Mouse (Mus musculus) neural tube, embryonic 14.5 days (tissue): ENCODE results near the gene F5. TPM values are rescaled to one million over a fixed set of nuclear protein-coding genes. Genes with fewer than 3 reads are reported as not detected.

Experiments
- ATAC-seq: fragments of 200-750 bp; cut with Nextera tagmentation; 2 replicates; pipeline ENCODE4 v1.8.0; 2017; ENCODE audit warnings: low read depth, mild to moderate bottlenecking, moderate TSS enrichment, moderate library complexity
- H3K27ac ChIP-seq: fragments of 300-500 bp; sonication (generic); 2 replicates; pipeline ENCODE4 v1.5.1; 2014; ENCODE audit warnings: low read depth, mild to moderate bottlenecking, control low read depth, low read length, moderate library complexity, mixed read lengths
- H3K27me3 ChIP-seq: fragments of 300-500 bp; sonication (generic); 2 replicates; pipeline ENCODE4 v1.6.1; 2014; ENCODE audit warnings: low read length; ENCODE audit not compliant: control insufficient read depth, insufficient read depth
- H3K36me3 ChIP-seq: fragments of 300-500 bp; sonication (generic); 2 replicates; pipeline ENCODE4 v1.6.1; 2014; ENCODE audit warnings: low read length, mixed read lengths; ENCODE audit not compliant: control insufficient read depth, insufficient read depth
- H3K4me1 ChIP-seq: fragments of 300-500 bp; sonication (generic); 2 replicates; pipeline ENCODE4 v1.6.1; 2014; ENCODE audit warnings: low read length; ENCODE audit not compliant: control insufficient read depth, insufficient read depth
- H3K4me2 ChIP-seq: fragments of 300-500 bp; sonication (generic); 2 replicates; pipeline ENCODE4 v1.6.1; 2014; ENCODE audit warnings: mild to moderate bottlenecking, low read depth, low read length, control low read depth
- H3K4me3 ChIP-seq: fragments of 300-500 bp; sonication (generic); 2 replicates; pipeline ENCODE4 v1.5.1; 2014; ENCODE audit warnings: low read depth, low read length, control low read depth, mixed read lengths
- H3K9ac ChIP-seq: fragments of 300-500 bp; sonication (generic); replicated peaks from 2 replicates; pipeline ENCODE4 v1.6.1; 2014; ENCODE audit warnings: low read depth, mild to moderate bottlenecking, control low read depth, low read length, mixed read lengths
- H3K9me3 ChIP-seq: fragments of 300-500 bp; sonication (generic); 2 replicates; pipeline ENCODE4 v1.6.1; 2016; ENCODE audit warnings: low read length; ENCODE audit not compliant: control insufficient read depth
- WGBS: fragments of 180-500 bp; shearing (Covaris S2); extraction: QIAGEN DNeasy Blood & Tissue Kit; methylation state at CpG from one replicate; pipeline ENCODE4 v1.1.7; 2014; 5-methylcytosine and 5-hydroxymethylcytosine counted together
- polyA plus RNA-seq: library from polyadenylated mRNA; unstranded; fragments of >200 nt; fragmentation: Nextera tagmentation; extraction: Ambion mirVana; gene quantifications from 2 replicates; pipeline ENCODE4 v1.2.1, GENCODE M21; 2014

F5 gene
- polyA plus RNA-seq, 1 experiment from 2014 or later, result 0.15 TPM

- H3K9me3 ChIP-seq, result no peaks in the 10 kb centered on the region
- H3K27me3 ChIP-seq, result no peaks in the 10 kb centered on the region
- H3K4me2 ChIP-seq, result no peak overlapping the region
- no peak for ATAC-seq
- H3K4me3 ChIP-seq, result no peak overlapping the region
- 67% methylated on average over 7 of the region's 7 CpGs for WGBS
- no peaks in the 10 kb centered on the region for H3K4me1 ChIP-seq
- no peaks in the 10 kb centered on the region for H3K36me3 ChIP-seq
- no peak overlapping the region for H3K9ac ChIP-seq
- no peak overlapping the region for H3K27ac ChIP-seq
These were observed 83.4 kb downstream of the F5 start for GRCm38 (mm10) chr1:164235078-164235477.

- WGBS, result 78% methylated on average over 7 of the region's 7 CpGs
- H3K27ac ChIP-seq, result no peak overlapping the region
- no peaks in the 10 kb centered on the region for H3K9me3 ChIP-seq
- H3K4me1 ChIP-seq, result no peaks in the 10 kb centered on the region
- ATAC-seq, result no peak
- H3K4me3 ChIP-seq, result no peak overlapping the region
- H3K27me3 ChIP-seq, result no peaks in the 10 kb centered on the region
- H3K36me3 ChIP-seq, result no peaks in the 10 kb centered on the region
- no peak overlapping the region for H3K9ac ChIP-seq
- H3K4me2 ChIP-seq, result no peak overlapping the region
These were observed 84.4 kb downstream of the F5 start for GRCm38 (mm10) chr1:164236078-164236477.

DNA sequence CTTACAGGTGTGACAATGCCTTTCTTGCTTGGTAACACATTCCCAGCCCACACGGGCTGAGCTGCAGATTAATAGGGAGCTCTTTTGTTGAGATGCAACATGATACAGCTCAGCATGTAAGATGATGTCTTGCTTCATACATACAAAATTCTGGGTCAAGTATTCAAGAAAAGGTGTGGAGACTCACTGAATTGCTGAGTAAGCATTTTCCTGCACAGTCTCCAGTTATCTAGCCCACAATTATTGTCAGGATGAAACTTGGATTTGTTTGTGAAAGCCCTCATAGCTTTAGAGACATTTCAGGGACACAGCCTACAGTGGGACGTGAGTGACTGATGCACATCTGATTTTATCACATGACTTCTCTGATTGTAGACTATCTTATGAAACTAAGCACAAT lies 89.9 kb downstream of the F5 start:
- Histone ChIP-seq H3K27me3 (no peaks in the 10 kb centered on the region), H3K4me1 (no peaks in the 10 kb centered on the region), H3K9ac (no peak overlapping the region), H3K4me3 (no peak overlapping the region), H3K27ac (no peak overlapping the region), H3K36me3 (no peaks in the 10 kb centered on the region), H3K9me3 (no peaks in the 10 kb centered on the region), H3K4me2 (no peak overlapping the region)
- ATAC-seq, result no peak
- WGBS, result 93% methylated on average over 2 of the region's 2 CpGs

GRCm38 (mm10) chr1:164242809-164243208 lies 91.2 kb downstream of the F5 start:
- ATAC-seq, result no peak
- no peak overlapping the region for H3K9ac ChIP-seq
- no peaks in the 10 kb centered on the region for H3K9me3 ChIP-seq
- H3K4me1 ChIP-seq, result no peaks in the 10 kb centered on the region
- H3K4me2 ChIP-seq, result no peak overlapping the region
- no peaks in the 10 kb centered on the region for H3K36me3 ChIP-seq
- H3K27ac ChIP-seq, result no peak overlapping the region
- H3K4me3 ChIP-seq, result no peak overlapping the region
- 68% methylated on average over 8 of the region's 8 CpGs for WGBS
- H3K27me3 ChIP-seq, result no peaks in the 10 kb centered on the region

GRCm38 (mm10) chr1:164247442-164247841 lies 95.8 kb downstream of the F5 start:
- 33% methylated on average over 8 of the region's 8 CpGs for WGBS
- H3K4me2 ChIP-seq, result peak overlapping the region; percentile 73
- peak overlapping the region; percentile 37; the same call in 1 of the 2 replicates for H3K9ac ChIP-seq
- no peak overlapping the region for H3K4me3 ChIP-seq
- ATAC-seq, result no peak
- 0 out of 2 replicates have a peak, but pooled peaks cover 10% of the 10 kb centered on the region for H3K4me1 ChIP-seq
- H3K36me3 ChIP-seq, result no peaks in the 10 kb centered on the region
- no peaks in the 10 kb centered on the region for H3K9me3 ChIP-seq
- no peak overlapping the region for H3K27ac ChIP-seq
- H3K27me3 ChIP-seq, result no peaks in the 10 kb centered on the region

DNA sequence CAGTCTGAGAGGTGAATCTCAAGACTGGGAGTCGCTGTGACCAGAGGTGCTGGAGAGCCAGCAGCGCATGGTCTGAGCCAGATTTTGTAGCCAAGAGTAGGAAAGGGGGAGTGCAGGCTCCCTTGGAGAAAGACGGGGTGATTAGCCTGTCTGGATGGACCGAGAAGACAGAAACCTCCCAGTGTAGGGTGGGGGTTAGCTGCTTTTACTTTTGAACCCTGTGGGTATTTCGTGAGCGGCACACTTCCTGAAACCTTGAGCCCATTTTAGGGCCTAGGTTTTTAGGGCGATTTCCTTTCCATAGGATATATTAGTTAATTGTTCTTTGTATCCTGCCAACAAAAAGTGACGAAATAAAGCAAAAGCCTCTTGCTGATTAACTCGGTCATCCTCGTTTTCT lies 96.3 kb downstream of the F5 start:
- Histone ChIP-seq H3K9me3 (no peaks in the 10 kb centered on the region), H3K4me1 (0 out of 2 replicates have a peak, but pooled peaks cover 10% of the 10 kb centered on the region), H3K9ac (peak overlapping the region; percentile 37; the same call in 1 of the 2 replicates), H3K4me2 (peak overlapping the region; percentile 73), H3K27ac (no peak overlapping the region), H3K27me3 (no peaks in the 10 kb centered on the region), H3K36me3 (no peaks in the 10 kb centered on the region), H3K4me3 (peak overlapping the region; percentile 76)
- ATAC-seq, result no peak
- WGBS, result 7% methylated on average over 10 of the region's 10 CpGs

DNA sequence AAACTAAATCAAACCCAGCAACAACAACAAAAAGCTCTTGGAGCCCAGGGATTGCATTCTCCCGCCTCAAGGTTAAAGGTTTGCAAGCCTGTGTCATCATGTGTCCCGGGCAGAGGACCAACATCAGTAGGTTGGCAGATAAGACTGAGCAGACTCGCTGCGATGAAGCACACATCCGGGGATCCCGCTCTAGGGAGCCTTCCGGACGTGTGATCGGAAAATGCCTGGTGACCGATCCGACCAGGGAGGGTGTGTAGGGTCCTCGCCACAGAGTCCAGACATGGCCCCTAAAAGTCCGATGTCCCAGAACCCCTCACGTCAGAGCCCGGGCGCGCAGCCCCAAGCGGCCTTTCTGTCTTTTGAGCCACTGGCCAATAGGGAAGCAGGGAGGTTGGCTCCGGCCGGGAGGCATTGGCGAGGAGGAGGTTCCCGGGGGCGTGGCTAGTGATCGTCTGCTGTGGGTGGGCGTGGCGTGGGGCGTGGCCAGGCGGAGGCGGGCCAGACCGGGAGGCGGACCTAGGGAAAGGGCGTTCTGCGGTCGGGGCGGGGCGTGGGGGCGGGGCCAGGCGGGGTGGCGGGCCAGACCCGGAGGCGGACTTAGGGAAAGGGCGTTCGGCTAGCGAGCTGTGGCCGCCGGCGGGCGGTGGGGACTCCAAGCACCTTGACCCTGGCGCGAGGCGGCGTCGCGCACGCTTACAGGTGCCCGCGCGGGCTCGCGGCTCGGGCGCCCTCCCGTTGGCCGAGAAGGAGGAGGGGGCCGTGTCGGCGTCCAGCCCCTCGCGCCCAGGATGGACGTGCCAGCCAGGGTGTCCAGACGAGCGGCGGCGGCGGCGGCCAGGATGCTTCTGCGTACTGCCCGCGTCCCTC lies 97.1 kb downstream of the F5 start, which contains the start of gene Slc19a2:
TSS of gene Slc19a2 (plus strand) at position 582 of the 867 bp plus-strand sequence.
- under 1% methylated on average over 59 of the region's 79 CpGs for WGBS
- H3K4me2 ChIP-seq, result peak within 1 kb of the TSS; percentile 73
- peak; percentile 96 for ATAC-seq

GRCm38 (mm10) chr1:164249332-164249711 lies 97.7 kb downstream of the F5 start:
- Histone ChIP-seq H3K27ac (peak overlapping the region; percentile 60), H3K27me3 (no peaks in the 10 kb centered on the region), H3K4me1 (0 out of 2 replicates have a peak, but pooled peaks cover 10% of the 10 kb centered on the region), H3K36me3 (no peaks in the 10 kb centered on the region), H3K4me2 (peak overlapping the region; percentile 73), H3K9ac (peak overlapping the region; percentile 64), H3K9me3 (no peaks in the 10 kb centered on the region), H3K4me3 (peak overlapping the region; percentile 76)
- ATAC-seq, result peak; percentile 48
- under 1% methylated on average over 33 of the region's 33 CpGs for WGBS

More for the DNA sequence above, 97.1 kb downstream of the F5 start, which contains the start of gene Slc19a2:
- H3K27ac ChIP-seq, result peak within 1 kb of the TSS; percentile 60
- H3K4me3 ChIP-seq, result peak within 1 kb of the TSS; percentile 76
- H3K27me3 ChIP-seq, result no peaks in the 10 kb centered on the region
- H3K9ac ChIP-seq, result peak within 1 kb of the TSS; percentile 64
- H3K9me3 ChIP-seq, result no peaks in the 10 kb centered on the region
- no peaks in the 10 kb centered on the region for H3K36me3 ChIP-seq
- 0 out of 2 replicates have a peak, but pooled peaks cover 10% of the 10 kb centered on the region for H3K4me1 ChIP-seq
